Mouse (Mus musculus): Measurements from ENCODE around the gene Cabp5.
"Not testable (repeated sequence)": the region's sequence is repeated elsewhere in the genome, so short reads cannot be mapped to it uniquely, and the experiment has no call there.

The Cabp5 gene

GRCm38 (mm10) chr7:13397832-13398231, at the start of gene Cabp5:
Cabp5 (plus strand) TSS chr7:13398132.
- DNase-seq (ENCODE audit: low spot score in 2 of 2), result no peak

GRCm38 (mm10) chr7:13355943-13356342, 42.0 kb upstream of the Cabp5 start:
- DNase-seq (ENCODE audit: low spot score in 2 of 2), result no peak

- DNase-seq (ENCODE audit: low spot score in 2 of 2), result no peak
These were observed 17.3 kb upstream of the Cabp5 start for GRCm38 (mm10) chr7:13380588-13380987.

GRCm38 (mm10) chr7:13450541-13450940, 52.6 kb downstream of the Cabp5 start, which contains the start of gene Bsph1:
Bsph1 (plus strand) TSS chr7:13450841.
- not testable (repeated sequence) for DNase-seq (ENCODE audit: low spot score in 2 of 2)

Data from heart, adult 9 months (tissue).